In the genomic region with DNA sequence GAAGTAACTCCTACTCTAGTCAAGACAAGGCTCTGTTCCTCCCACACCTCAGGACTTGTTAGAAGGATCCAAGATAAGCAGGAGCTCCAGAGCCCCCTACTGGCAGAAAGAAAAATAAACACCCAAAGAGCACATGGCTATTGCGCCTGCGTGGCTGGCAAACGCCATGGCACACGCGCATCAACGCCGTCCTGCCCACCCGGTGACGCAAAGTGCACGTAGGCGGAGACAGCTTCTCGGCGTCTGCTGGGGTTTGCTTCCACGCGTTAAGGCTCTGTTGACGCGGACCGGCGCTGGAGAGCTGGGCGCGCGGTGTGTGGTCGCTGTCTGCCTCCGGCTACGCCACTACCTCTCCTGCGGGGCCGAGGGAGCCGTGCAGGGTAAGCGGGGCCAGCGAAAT, we compare ENCODE assay signal across 8 mouse cellular contexts. TPM values are rescaled to one million over a fixed set of nuclear protein-coding genes. Genes with fewer than 3 reads are reported as not detected.
DNase-seq lines count a peak whose midpoint lies in the region; ATAC-seq and TF ChIP-seq lines count a peak whose summit lies in the region.

TSS of gene Entpd6 (plus strand) at position 189 of the 400 bp plus-strand sequence.

- DNase-seq in A20 (ENCODE audit: low read depth, low spot score) (peak; percentile 97), liver (peak; percentile 91)
- peak; percentile 97 for DNase-seq in heart, embryonic 10.5 days (ENCODE audit: low spot score)
- peak; percentile 87 to 92 for DNase-seq in spleen, postnatal 4 days (ENCODE audit: low spot score in 2 of 2)

- peak within 1 kb of the TSS; percentile 83 for H3K4me3 ChIP-seq in bone marrow macrophage, adult 2 months (ENCODE audit: insufficient read depth, low read length)
- peak within 1 kb of the TSS; percentile 64 for H3K4me3 ChIP-seq in embryonic fibroblast, embryonic 13.5 days (ENCODE audit: insufficient read depth, low read length)
- H3K4me3 ChIP-seq in heart, embryonic 10.5 days = peak within 1 kb of the TSS; percentile 82
- peak within 1 kb of the TSS; percentile 80 for H3K4me3 ChIP-seq in kidney, embryonic 15.5 days (replicated peaks)

- H3K27me3 ChIP-seq in heart, embryonic 10.5 days (ENCODE audit: insufficient read depth, poor library complexity, severe bottlenecking) = no peaks in the 10 kb centered on the region
- H3K27me3 ChIP-seq in kidney, embryonic 15.5 days = peaks cover 17% of the 10 kb centered on the region

- peak within 1 kb of the TSS; percentile 98 for H3K4me2 ChIP-seq in kidney, embryonic 15.5 days

- TF ChIP-seq CTCF in bone marrow macrophage, adult 2 months (IDR thresholded peaks at IDR 0.05; ENCODE audit: low read depth, low read length) = no peak
- TF ChIP-seq CTCF in embryonic fibroblast, embryonic 13.5 days (IDR thresholded peaks at IDR 0.05; ENCODE audit: borderline replicate concordance, insufficient read depth, low read length) = peak; percentile 31; the same call in 1 of the 2 replicates

- H3K9me3 ChIP-seq in heart, embryonic 10.5 days = no peaks in the 10 kb centered on the region
- no peaks in the 10 kb centered on the region for H3K9me3 ChIP-seq in kidney, embryonic 15.5 days (replicated peaks)

- peak within 1 kb of the TSS; percentile 73 for H3K9ac ChIP-seq in kidney, embryonic 15.5 days

- peak; percentile 97 for ATAC-seq in kidney, embryonic 15.5 days (replicated peaks; ENCODE audit: low FRiP score)
- peak; percentile 89 for ATAC-seq in monocyte, adult 5-6 weeks (replicated peaks; ENCODE audit: insufficient number of reproducible peaks, low FRiP score, low TSS enrichment, poor library complexity, severe bottlenecking)

- peaks cover 14% of the 10 kb centered on the region for H3K4me1 ChIP-seq in bone marrow macrophage, adult 2 months (ENCODE audit: control insufficient read depth, insufficient read depth, low read length)
- no peaks in the 10 kb centered on the region for H3K4me1 ChIP-seq in embryonic fibroblast, embryonic 13.5 days (ENCODE audit: control insufficient read depth, insufficient read depth, low read length)
- peaks cover 23% of the 10 kb centered on the region for H3K4me1 ChIP-seq in heart, embryonic 10.5 days
- H3K4me1 ChIP-seq in kidney, embryonic 15.5 days = peaks cover 21% of the 10 kb centered on the region

- peak within 1 kb of the TSS; percentile 52 for H3K27ac ChIP-seq in bone marrow macrophage, adult 2 months (ENCODE audit: insufficient read depth, low read depth, low read length)
- no peak within 1 kb of the TSS for H3K27ac ChIP-seq in embryonic fibroblast, embryonic 13.5 days (ENCODE audit: insufficient read depth, low read length)
- H3K27ac ChIP-seq in heart, embryonic 10.5 days = peak within 1 kb of the TSS; percentile 93
- H3K27ac ChIP-seq in kidney, embryonic 15.5 days = peak within 1 kb of the TSS; percentile 88

- TF ChIP-seq POLR2A in bone marrow macrophage, adult 2 months (IDR thresholded peaks at IDR 0.05; ENCODE audit: borderline replicate concordance, low read depth, low read length) = no peak
- peak; percentile 94 for TF ChIP-seq POLR2A in embryonic fibroblast, embryonic 13.5 days (IDR thresholded peaks at IDR 0.05; ENCODE audit: low read depth, low read length)

- WGBS in heart, embryonic 10.5 days = 0% methylated on average over 30 of the region's 30 CpGs
- WGBS in kidney, embryonic 15.5 days = under 1% methylated on average over 30 of the region's 30 CpGs

- peaks cover 13% of the 10 kb centered on the region; the same call in 1 of the 2 replicates for H3K36me3 ChIP-seq in heart, embryonic 10.5 days
- H3K36me3 ChIP-seq in kidney, embryonic 15.5 days = peaks cover 10% of the 10 kb centered on the region

RNA-seq across cellular contexts. Expression of gene Entpd6, which starts in this region (rescaled TPM):
- 7.2 and 8.2 TPM in 2 replicates for polyA plus RNA-seq in bone marrow macrophage, adult 2 months (2012; ENCODE audit: insufficient read depth, insufficient read length, missing spikeins)
- polyA plus RNA-seq in embryonic fibroblast, embryonic 13.5 days (2011; ENCODE audit: insufficient read length, low read depth, missing spikeins) = 9.7 and 10.1 TPM in 2 replicates
- 28.9 and 29.5 TPM in 2 replicates for polyA plus RNA-seq in heart, embryonic 10.5 days (2016; fragmentation: Nextera tagmentation; extraction: Ambion mirVana)
- 27.8 and 31.7 TPM in 2 replicates for polyA plus RNA-seq in kidney, embryonic 15.5 days (2015; fragmentation: Nextera tagmentation; extraction: Ambion mirVana)
- total RNA-seq in monocyte, adult 5-6 weeks (2017) = 9.7 to 23.4 TPM (median 20.9 TPM) in 3 replicates
